Mouse (Mus musculus) embryonic facial prominence, embryonic 13.5 days (tissue): ENCODE results near the gene Ttpal. TPM values are rescaled to one million over a fixed set of nuclear protein-coding genes. Genes with fewer than 3 reads are reported as not detected.

Experiments used
- ATAC-seq: fragments of 200-750 bp; cut with Nextera tagmentation; 2 replicates; pipeline ENCODE4 v1.8.0; 2017; ENCODE audit warnings: low read depth; ENCODE audit not compliant: insufficient number of reproducible peaks, insufficient read depth, low FRiP score, low TSS enrichment
- H3K27ac ChIP-seq: fragments of 300-500 bp; sonication (generic); 2 replicates; pipeline ENCODE4 v1.5.1; 2015; ENCODE audit warnings: moderate library complexity, mild to moderate bottlenecking, inconsistent platforms
- H3K27me3 ChIP-seq: fragments of 300-500 bp; sonication (generic); 2 replicates; pipeline ENCODE4 v1.6.1; 2015; ENCODE audit warnings: mild to moderate bottlenecking, inconsistent platforms
- H3K36me3 ChIP-seq: fragments of 300-500 bp; sonication (generic); 2 replicates; pipeline ENCODE4 v1.6.1; 2015; ENCODE audit warnings: mild to moderate bottlenecking, inconsistent platforms
- H3K4me1 ChIP-seq: fragments of 300-500 bp; sonication (generic); 2 replicates; pipeline ENCODE4 v1.6.1; 2015; ENCODE audit warnings: inconsistent platforms
- H3K4me2 ChIP-seq: fragments of 300-500 bp; sonication (generic); 2 replicates; pipeline ENCODE4 v1.6.1; 2015; ENCODE audit warnings: moderate library complexity, mild to moderate bottlenecking, inconsistent platforms
- H3K4me3 ChIP-seq: fragments of 300-500 bp; sonication (generic); 2 replicates; pipeline ENCODE4 v1.5.1; 2015; ENCODE audit warnings: mild to moderate bottlenecking, inconsistent platforms
- H3K9ac ChIP-seq: fragments of 300-500 bp; sonication (generic); 2 replicates; pipeline ENCODE4 v1.6.1; 2015; ENCODE audit warnings: mild to moderate bottlenecking, inconsistent platforms
- H3K9me3 ChIP-seq: fragments of 300-500 bp; sonication (generic); 2 replicates; pipeline ENCODE4 v1.6.1; 2016; ENCODE audit warnings: inconsistent platforms
- WGBS: fragments of 180-500 bp; shearing (Covaris S2); methylation state at CpG from one replicate; pipeline ENCODE4 v1.1.7; 2015; ENCODE audit warnings: mixed read lengths; 5-methylcytosine and 5-hydroxymethylcytosine counted together
- polyA plus RNA-seq: library from polyadenylated mRNA; unstranded; fragments of >200 nt; fragmentation: Nextera tagmentation; extraction: Ambion mirVana; gene quantifications from 2 replicates; pipeline ENCODE4 v1.2.1, GENCODE M21; 2015

Ttpal gene
- polyA plus RNA-seq, result 41.4 and 42.3 TPM in 2 replicates

DNA sequence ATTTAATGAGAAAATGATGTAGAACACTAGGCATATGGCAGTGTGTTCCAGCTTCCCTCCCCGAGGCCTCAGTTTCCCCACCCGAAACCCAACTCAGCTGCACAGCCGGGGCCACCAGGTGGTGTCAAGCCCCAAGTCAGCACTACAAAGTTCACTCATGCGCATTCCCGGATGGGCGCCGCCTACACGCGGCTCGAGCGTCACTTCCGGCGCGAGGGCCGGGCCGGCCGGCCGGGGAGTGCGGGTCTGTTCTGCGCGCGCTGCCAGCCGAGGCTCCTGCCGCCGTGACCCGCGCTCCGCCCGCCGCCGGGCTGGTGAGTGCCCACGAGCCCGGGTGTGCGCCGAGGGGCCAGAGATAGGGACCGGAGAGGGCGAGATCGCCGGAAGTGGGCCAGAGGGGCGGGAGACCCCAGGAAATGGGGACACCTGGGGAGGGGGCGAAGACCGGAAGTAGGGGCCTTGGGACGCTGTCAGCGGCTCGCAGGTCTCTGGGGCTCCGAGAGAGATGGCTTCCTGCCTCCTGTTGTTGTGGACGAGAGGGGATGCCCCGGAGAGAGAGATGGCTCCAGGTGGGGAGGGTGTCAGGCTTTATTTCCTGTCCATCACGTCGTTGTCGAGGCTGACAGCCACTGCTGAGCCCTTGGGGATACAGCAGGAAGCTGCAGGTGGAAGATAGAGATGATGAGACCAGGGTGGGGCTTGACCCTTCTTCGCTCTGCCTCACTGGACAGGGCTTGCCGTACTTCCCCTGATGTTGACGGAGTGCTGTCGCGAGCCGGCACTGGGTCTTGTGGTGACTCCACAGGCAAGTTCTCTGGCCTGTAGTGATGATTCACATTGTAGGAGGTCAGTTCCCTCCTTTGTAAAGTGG, at the start of gene Ttpal:
Gene Ttpal (plus strand): TSS at position 214 of the 871 bp plus-strand sequence.
- peak within 1 kb of the TSS; percentile 95 for H3K9ac ChIP-seq
- H3K27ac ChIP-seq, result peak within 1 kb of the TSS; percentile 78
- H3K27me3 ChIP-seq, result no peaks in the 10 kb centered on the region
- H3K4me2 ChIP-seq, result peak within 1 kb of the TSS; percentile 97
- H3K4me3 ChIP-seq, result peak within 1 kb of the TSS; percentile 95
- H3K9me3 ChIP-seq, result no peaks in the 10 kb centered on the region
- peaks cover 3% of the 10 kb centered on the region for H3K36me3 ChIP-seq
- H3K4me1 ChIP-seq, result peaks cover 13% of the 10 kb centered on the region
- peak; percentile 82 for ATAC-seq
- WGBS, result 1% methylated on average over 57 of the region's 57 CpGs

GRCm38 (mm10) chr2:163552518-163552929, 49.6 kb upstream of the Ttpal start:
- ATAC-seq, result no peak
- H3K27me3 ChIP-seq, result no peaks in the 10 kb centered on the region
- no peak overlapping the region for H3K27ac ChIP-seq
- H3K4me1 ChIP-seq, result peaks cover 6% of the 10 kb centered on the region; the same call in 1 of the 2 replicates
- WGBS, result 77% methylated on average over 8 of the region's 8 CpGs
- no peak overlapping the region for H3K9ac ChIP-seq
- H3K36me3 ChIP-seq, result no peaks in the 10 kb centered on the region
- no peak overlapping the region for H3K4me2 ChIP-seq
- H3K4me3 ChIP-seq, result no peak overlapping the region
- no peaks in the 10 kb centered on the region for H3K9me3 ChIP-seq

GRCm38 (mm10) chr2:163554425-163554982, 47.6 kb upstream of the Ttpal start:
- Histone ChIP-seq H3K4me3 (no peak overlapping the region), H3K27ac (no peak overlapping the region), H3K9me3 (no peaks in the 10 kb centered on the region), H3K4me2 (no peak overlapping the region), H3K9ac (no peak overlapping the region), H3K36me3 (no peaks in the 10 kb centered on the region), H3K27me3 (no peaks in the 10 kb centered on the region), H3K4me1 (peaks cover 6% of the 10 kb centered on the region; the same call in 1 of the 2 replicates)
- WGBS, result 63% methylated on average over 4 of the region's 4 CpGs
- ATAC-seq, result no peak

- Histone ChIP-seq H3K27me3 (no peaks in the 10 kb centered on the region), H3K9ac (no peak overlapping the region), H3K4me3 (no peak overlapping the region), H3K9me3 (no peaks in the 10 kb centered on the region), H3K4me1 (peaks cover 4% of the 10 kb centered on the region; the same call in 1 of the 2 replicates), H3K4me2 (no peak overlapping the region), H3K36me3 (no peaks in the 10 kb centered on the region), H3K27ac (no peak overlapping the region)
- WGBS, result 75% methylated on average over 6 of the region's 6 CpGs
- ATAC-seq, result no peak
Observed at GRCm38 (mm10) chr2:163554996-163555395, 47.1 kb upstream of the Ttpal start.

- Histone ChIP-seq H3K27me3 (no peaks in the 10 kb centered on the region), H3K9ac (no peak overlapping the region), H3K4me3 (no peak overlapping the region), H3K36me3 (no peaks in the 10 kb centered on the region), H3K4me1 (peaks cover 4% of the 10 kb centered on the region; the same call in 1 of the 2 replicates), H3K9me3 (no peaks in the 10 kb centered on the region), H3K4me2 (no peak overlapping the region), H3K27ac (no peak overlapping the region)
- ATAC-seq, result no peak
- 79% methylated on average over 13 of the region's 13 CpGs for WGBS
Observed at GRCm38 (mm10) chr2:163555417-163555816, 46.7 kb upstream of the Ttpal start.

DNA sequence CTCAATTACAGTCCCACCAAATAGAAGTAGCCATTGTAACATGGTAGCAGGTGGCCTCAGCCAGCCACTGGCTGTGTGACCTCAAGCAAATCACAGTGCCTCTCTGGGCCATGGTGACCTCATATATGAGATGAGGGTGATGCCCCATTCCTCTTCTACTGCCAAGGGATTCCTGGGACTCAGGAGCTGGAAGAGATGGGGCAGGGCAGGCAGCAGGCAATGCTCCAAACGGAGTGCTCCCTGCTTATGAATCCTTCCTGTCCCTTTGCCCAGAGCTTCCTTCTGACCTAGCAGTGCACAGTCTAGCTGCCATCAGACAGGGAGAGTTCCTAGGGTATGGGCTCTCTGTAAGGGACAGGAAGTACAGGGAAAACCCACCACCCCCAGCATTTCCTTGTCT, 43.6 kb upstream of the Ttpal start:
- WGBS, result 63% methylated on average over 1 of the region's 1 CpGs

GRCm38 (mm10) chr2:163559236-163559635, 42.9 kb upstream of the Ttpal start:
- no peak for ATAC-seq
- Histone ChIP-seq H3K4me2 (no peak overlapping the region), H3K4me1 (no peaks in the 10 kb centered on the region), H3K9ac (no peak overlapping the region), H3K9me3 (no peaks in the 10 kb centered on the region), H3K4me3 (no peak overlapping the region), H3K27ac (no peak overlapping the region), H3K27me3 (no peaks in the 10 kb centered on the region), H3K36me3 (no peaks in the 10 kb centered on the region)
- 81% methylated on average over 5 of the region's 5 CpGs for WGBS

More for the DNA sequence above, 43.6 kb upstream of the Ttpal start:
- ATAC-seq, result no peak
- H3K4me2 ChIP-seq, result no peak overlapping the region
- no peak overlapping the region for H3K27ac ChIP-seq
- H3K27me3 ChIP-seq, result no peaks in the 10 kb centered on the region
- H3K9ac ChIP-seq, result no peak overlapping the region
- H3K9me3 ChIP-seq, result no peaks in the 10 kb centered on the region
- no peaks in the 10 kb centered on the region for H3K36me3 ChIP-seq
- no peaks in the 10 kb centered on the region for H3K4me1 ChIP-seq
- no peak overlapping the region for H3K4me3 ChIP-seq

- no peak overlapping the region for H3K4me3 ChIP-seq
- no peak for ATAC-seq
- no peaks in the 10 kb centered on the region for H3K36me3 ChIP-seq
- H3K9me3 ChIP-seq, result no peaks in the 10 kb centered on the region
- no peak overlapping the region for H3K4me2 ChIP-seq
- H3K9ac ChIP-seq, result no peak overlapping the region
- no peak overlapping the region for H3K27ac ChIP-seq
- no peaks in the 10 kb centered on the region for H3K27me3 ChIP-seq
- H3K4me1 ChIP-seq, result no peaks in the 10 kb centered on the region
- WGBS, result 85% methylated on average over 3 of the region's 3 CpGs
Observed at GRCm38 (mm10) chr2:163560247-163560646, 41.9 kb upstream of the Ttpal start.

GRCm38 (mm10) chr2:163561258-163561948, 40.7 kb upstream of the Ttpal start:
- H3K9me3 ChIP-seq, result no peaks in the 10 kb centered on the region
- no peaks in the 10 kb centered on the region for H3K4me1 ChIP-seq
- ATAC-seq, result no peak
- no peak overlapping the region for H3K4me2 ChIP-seq
- WGBS, result 86% methylated on average over 13 of the region's 13 CpGs
- H3K27ac ChIP-seq, result no peak overlapping the region
- no peaks in the 10 kb centered on the region for H3K27me3 ChIP-seq
- H3K9ac ChIP-seq, result no peak overlapping the region
- no peak overlapping the region for H3K4me3 ChIP-seq
- H3K36me3 ChIP-seq, result no peaks in the 10 kb centered on the region

- Histone ChIP-seq H3K27me3 (no peaks in the 10 kb centered on the region), H3K4me1 (no peaks in the 10 kb centered on the region), H3K4me2 (no peak overlapping the region), H3K27ac (no peak overlapping the region), H3K4me3 (no peak overlapping the region), H3K36me3 (no peaks in the 10 kb centered on the region), H3K9ac (no peak overlapping the region), H3K9me3 (no peaks in the 10 kb centered on the region)
- no peak for ATAC-seq
- 23% methylated on average over 8 of the region's 8 CpGs for WGBS
Observed at GRCm38 (mm10) chr2:163564646-163565045, 37.5 kb upstream of the Ttpal start.

DNA sequence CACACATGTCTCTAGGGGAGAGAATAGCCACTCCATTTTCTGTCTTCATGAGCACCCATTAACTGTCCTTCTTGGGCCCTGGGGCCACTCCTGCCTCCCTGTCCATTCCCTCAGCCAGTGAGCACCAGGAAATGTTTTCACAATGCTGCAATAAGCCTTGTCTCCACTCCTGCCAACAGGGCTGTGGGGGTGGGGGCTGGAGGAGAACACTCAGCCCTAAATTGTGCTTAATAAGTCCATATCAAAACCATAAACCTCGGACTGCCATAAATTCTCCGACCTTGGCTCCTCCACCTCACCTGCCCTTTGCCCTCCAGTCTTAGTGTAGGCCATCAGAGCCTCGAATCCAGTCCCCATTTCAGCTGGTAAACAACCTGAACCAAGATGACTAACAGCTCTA, 27.8 kb upstream of the Ttpal start:
- no peaks in the 10 kb centered on the region for H3K4me1 ChIP-seq
- H3K27me3 ChIP-seq, result no peaks in the 10 kb centered on the region
- H3K4me3 ChIP-seq, result no peak overlapping the region
- no peak overlapping the region for H3K27ac ChIP-seq
- H3K36me3 ChIP-seq, result no peaks in the 10 kb centered on the region
- no peaks in the 10 kb centered on the region for H3K9me3 ChIP-seq
- ATAC-seq, result no peak
- H3K9ac ChIP-seq, result no peak overlapping the region
- H3K4me2 ChIP-seq, result no peak overlapping the region
- 81% methylated on average over 3 of the region's 3 CpGs for WGBS
